Mouse (Mus musculus): ENCODE results near the gene St6galnac5. TPM values are rescaled to one million over a fixed set of nuclear protein-coding genes. Genes with fewer than 3 reads are reported as not detected.
"Not testable (repeated sequence)": the region's sequence is repeated elsewhere in the genome, so short reads cannot be mapped to it uniquely, and the experiment has no call there.

The St6galnac5 gene
- polyA plus RNA-seq, 1 experiment from 2014 or later: 0.11 TPM

DNA sequence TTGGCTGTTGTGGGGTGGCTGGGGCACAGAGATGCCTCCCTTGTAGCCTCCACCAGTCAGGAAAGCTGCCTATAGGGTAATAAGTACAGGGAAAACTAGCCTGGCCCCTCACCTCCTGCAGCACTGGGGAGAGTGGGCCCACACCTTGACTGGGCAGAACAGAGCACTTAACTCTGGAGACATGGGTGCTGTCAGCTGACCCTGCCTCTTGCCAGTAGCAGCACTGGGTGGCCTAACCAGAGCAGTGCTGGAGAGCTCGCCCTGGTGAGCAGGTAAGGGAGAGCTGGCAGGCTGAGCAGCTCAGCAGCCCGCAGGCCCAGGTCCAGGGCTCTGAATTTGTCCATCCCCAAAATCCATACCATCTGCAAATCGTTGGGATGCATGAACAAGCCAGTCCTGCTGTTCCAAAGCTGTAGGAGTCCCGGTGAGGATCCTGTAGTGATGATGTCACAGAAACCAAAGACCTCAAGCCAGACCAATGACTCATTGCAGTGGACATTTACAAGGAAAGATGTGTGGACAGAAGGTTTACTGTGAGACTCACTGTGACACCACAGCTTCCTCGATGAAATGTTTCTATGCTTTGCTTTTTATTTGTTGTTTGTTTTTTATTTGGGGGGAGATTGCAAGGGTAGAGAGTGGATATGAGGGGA, 193.6 kb downstream of the St6galnac5 start:
- WGBS: 82% methylated on average over 5 of the region's 5 CpGs
- not testable (repeated sequence) for H3K9ac ChIP-seq (ENCODE audit: low read length); H3K27ac ChIP-seq (ENCODE audit: low read length); H3K4me1 ChIP-seq (ENCODE audit: control insufficient read depth, insufficient read depth, low read length); H3K27me3 ChIP-seq (ENCODE audit: control insufficient read depth, insufficient read depth, low read length); H3K36me3 ChIP-seq (ENCODE audit: control insufficient read depth, insufficient read depth); H3K4me2 ChIP-seq (ENCODE audit: low read depth, low read length); H3K9me3 ChIP-seq (replicated peaks; ENCODE audit: control insufficient read depth, low read length); ATAC-seq (replicated peaks; ENCODE audit: extremely low read depth, insufficient read depth, low FRiP score); H3K4me3 ChIP-seq (ENCODE audit: low read length)

DNA sequence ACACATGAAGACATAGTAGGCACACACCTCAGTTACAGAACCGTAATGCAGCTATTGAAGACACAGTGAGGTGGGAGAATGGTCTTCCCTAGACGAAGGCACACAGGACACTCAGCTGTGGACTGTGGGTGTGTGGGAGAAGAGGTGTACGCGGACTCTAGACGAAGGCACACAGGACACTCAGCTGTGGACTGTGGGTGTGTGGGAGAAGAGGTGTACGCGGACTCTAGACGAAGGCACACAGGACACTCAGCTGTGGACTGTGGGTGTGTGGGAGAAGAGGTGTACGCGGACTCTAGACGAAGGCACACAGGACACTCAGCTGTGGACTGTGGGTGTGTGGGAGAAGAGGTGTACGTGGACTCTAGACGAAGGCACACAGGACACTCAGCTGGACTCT, 197.7 kb downstream of the St6galnac5 start:
- H3K4me3 ChIP-seq (ENCODE audit: low read length); H3K4me1 ChIP-seq (ENCODE audit: control insufficient read depth, insufficient read depth, low read length); ATAC-seq (replicated peaks; ENCODE audit: extremely low read depth, insufficient read depth, low FRiP score); H3K27me3 ChIP-seq (ENCODE audit: control insufficient read depth, insufficient read depth, low read length); H3K36me3 ChIP-seq (ENCODE audit: control insufficient read depth, insufficient read depth); H3K9me3 ChIP-seq (replicated peaks; ENCODE audit: control insufficient read depth, low read length); H3K9ac ChIP-seq (ENCODE audit: low read length); H3K4me2 ChIP-seq (ENCODE audit: low read depth, low read length); H3K27ac ChIP-seq (ENCODE audit: low read length): not testable (repeated sequence)
- 93% methylated on average over 7 of the region's 13 CpGs for WGBS

DNA sequence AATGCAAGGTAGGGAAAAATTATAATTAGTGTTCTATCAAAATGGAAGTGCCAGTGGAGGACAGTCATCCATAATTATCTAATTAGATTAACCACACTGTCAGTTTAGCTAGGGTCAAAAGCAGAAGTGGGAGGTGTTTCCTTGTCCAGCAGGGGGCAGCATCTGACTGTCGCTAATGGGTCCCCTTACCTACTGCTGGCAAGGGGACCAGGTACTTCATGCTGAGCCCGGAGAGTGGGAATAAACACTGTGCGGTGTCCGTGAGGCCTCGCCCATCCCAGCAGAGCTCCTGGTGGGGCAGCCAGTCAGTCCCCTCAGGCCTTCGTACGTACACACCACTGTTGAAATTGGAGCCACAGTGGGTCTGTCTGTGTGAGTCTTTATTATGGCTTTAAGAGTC, 198.3 kb downstream of the St6galnac5 start:
- ATAC-seq (replicated peaks; ENCODE audit: extremely low read depth, insufficient read depth, low FRiP score): 0 out of 2 replicates have a peak, but pooled peaks have one; percentile 18
- Histone ChIP-seq H3K4me3 (ENCODE audit: low read length) (no peak overlapping the region), H3K4me1 (ENCODE audit: control insufficient read depth, insufficient read depth, low read length) (no peaks in the 10 kb centered on the region), H3K4me2 (ENCODE audit: low read depth, low read length) (no peak overlapping the region), H3K27me3 (ENCODE audit: control insufficient read depth, insufficient read depth, low read length) (no peaks in the 10 kb centered on the region), H3K36me3 (ENCODE audit: control insufficient read depth, insufficient read depth) (no peaks in the 10 kb centered on the region), H3K9ac (ENCODE audit: low read length) (no peak overlapping the region), H3K27ac (ENCODE audit: low read length) (no peak overlapping the region), H3K9me3 (replicated peaks; ENCODE audit: control insufficient read depth, low read length) (no peaks in the 10 kb centered on the region)
- WGBS: 24% methylated on average over 7 of the region's 7 CpGs

DNA sequence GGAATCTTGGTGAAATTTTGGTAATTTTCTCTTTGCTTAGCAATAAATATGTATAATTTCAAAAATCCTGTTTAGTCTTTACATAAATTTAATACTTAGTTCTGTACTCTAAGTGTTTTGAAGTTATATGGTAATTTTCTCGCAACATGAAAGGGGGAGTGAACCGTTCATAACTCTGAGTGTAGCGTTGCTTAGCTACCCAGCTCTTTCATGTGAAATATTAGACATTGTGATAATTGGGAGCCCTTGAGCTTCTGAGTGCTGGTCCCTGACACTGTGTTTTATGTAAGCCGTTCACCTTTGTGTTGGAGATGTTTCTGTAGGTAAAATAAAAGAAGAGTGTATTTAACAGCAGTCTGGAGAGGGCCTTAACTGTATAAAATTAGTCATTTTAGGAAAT, 202.2 kb downstream of the St6galnac5 start:
- Histone ChIP-seq H3K4me1 (ENCODE audit: control insufficient read depth, insufficient read depth, low read length) (no peaks in the 10 kb centered on the region), H3K27me3 (ENCODE audit: control insufficient read depth, insufficient read depth, low read length) (no peaks in the 10 kb centered on the region), H3K27ac (ENCODE audit: low read length) (no peak overlapping the region), H3K4me3 (ENCODE audit: low read length) (no peak overlapping the region), H3K9me3 (replicated peaks; ENCODE audit: control insufficient read depth, low read length) (no peaks in the 10 kb centered on the region), H3K4me2 (ENCODE audit: low read depth, low read length) (no peak overlapping the region), H3K36me3 (ENCODE audit: control insufficient read depth, insufficient read depth) (no peaks in the 10 kb centered on the region), H3K9ac (ENCODE audit: low read length) (no peak overlapping the region)
- ATAC-seq (replicated peaks; ENCODE audit: extremely low read depth, insufficient read depth, low FRiP score): no peak
- WGBS: 80% methylated on average over 4 of the region's 4 CpGs

DNA sequence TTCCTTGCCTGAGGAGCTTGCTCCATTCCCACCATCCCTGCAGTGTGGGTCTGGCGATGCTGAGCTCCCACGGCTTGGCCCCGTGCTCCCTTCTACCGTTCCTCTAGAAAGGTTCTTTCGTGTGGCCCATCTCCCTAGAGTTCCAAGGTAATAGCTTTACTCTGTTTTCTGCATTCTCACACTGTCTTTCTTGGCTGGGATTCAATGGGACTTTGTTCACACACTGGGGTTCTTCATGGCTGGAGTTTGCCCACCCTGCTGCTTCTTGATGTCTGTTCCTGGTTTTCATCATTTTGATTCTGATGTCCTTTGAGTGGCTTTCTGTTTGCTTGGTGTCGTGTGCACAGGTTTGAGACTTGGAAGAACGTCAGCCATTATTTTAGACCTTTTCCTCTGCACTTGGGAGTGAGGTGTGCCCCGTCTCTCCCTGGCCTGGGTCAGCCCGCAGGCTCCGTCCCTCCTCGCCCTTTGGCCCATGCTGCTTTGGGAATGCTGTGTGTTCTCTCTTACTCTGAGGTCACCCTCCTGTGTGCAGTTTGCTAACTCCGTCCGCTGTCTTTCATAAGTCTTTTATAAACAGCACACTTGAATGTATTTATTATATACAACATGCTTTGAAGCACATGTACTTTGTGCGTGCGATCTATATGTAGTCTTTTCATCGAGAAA, 205.0 kb downstream of the St6galnac5 start:
- no peaks in the 10 kb centered on the region for H3K4me1 ChIP-seq (ENCODE audit: control insufficient read depth, insufficient read depth, low read length)
- WGBS: 83% methylated on average over 16 of the region's 16 CpGs
- H3K9me3 ChIP-seq (replicated peaks; ENCODE audit: control insufficient read depth, low read length): no peaks in the 10 kb centered on the region
- ATAC-seq (replicated peaks; ENCODE audit: extremely low read depth, insufficient read depth, low FRiP score): no peak
- no peak overlapping the region for H3K4me3 ChIP-seq (ENCODE audit: low read length)
- H3K36me3 ChIP-seq (ENCODE audit: control insufficient read depth, insufficient read depth): no peaks in the 10 kb centered on the region
- no peak overlapping the region for H3K27ac ChIP-seq (ENCODE audit: low read length)
- no peak overlapping the region for H3K4me2 ChIP-seq (ENCODE audit: low read depth, low read length)
- H3K9ac ChIP-seq (ENCODE audit: low read length): no peak overlapping the region
- H3K27me3 ChIP-seq (ENCODE audit: control insufficient read depth, insufficient read depth, low read length): no peaks in the 10 kb centered on the region

DNA sequence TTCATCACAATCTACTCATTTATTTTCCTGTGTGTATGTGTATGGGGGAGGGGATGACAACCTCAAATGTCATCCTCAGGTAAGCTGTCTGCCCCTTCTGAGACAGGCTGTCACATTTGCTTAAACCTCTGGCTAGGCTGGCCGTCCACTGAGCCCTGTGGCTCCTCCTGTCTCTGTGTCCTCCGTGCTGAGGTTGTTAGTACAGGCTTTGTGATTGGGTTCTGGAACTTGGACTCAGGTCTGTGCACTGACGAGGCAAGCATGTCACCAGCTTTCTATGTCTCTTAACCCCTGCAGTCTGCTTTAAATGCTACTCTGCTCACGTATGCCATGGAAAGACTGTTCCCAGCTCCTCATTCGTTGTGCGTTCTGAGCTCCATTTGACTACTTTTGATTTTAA, 205.7 kb downstream of the St6galnac5 start:
- Histone ChIP-seq H3K36me3 (ENCODE audit: control insufficient read depth, insufficient read depth) (no peaks in the 10 kb centered on the region), H3K27me3 (ENCODE audit: control insufficient read depth, insufficient read depth, low read length) (no peaks in the 10 kb centered on the region), H3K9me3 (replicated peaks; ENCODE audit: control insufficient read depth, low read length) (no peaks in the 10 kb centered on the region), H3K4me3 (ENCODE audit: low read length) (no peak overlapping the region), H3K4me1 (ENCODE audit: control insufficient read depth, insufficient read depth, low read length) (no peaks in the 10 kb centered on the region), H3K9ac (ENCODE audit: low read length) (no peak overlapping the region), H3K4me2 (ENCODE audit: low read depth, low read length) (no peak overlapping the region), H3K27ac (ENCODE audit: low read length) (no peak overlapping the region)
- 78% methylated on average over 6 of the region's 6 CpGs for WGBS
- no peak for ATAC-seq (replicated peaks; ENCODE audit: extremely low read depth, insufficient read depth, low FRiP score)

DNA sequence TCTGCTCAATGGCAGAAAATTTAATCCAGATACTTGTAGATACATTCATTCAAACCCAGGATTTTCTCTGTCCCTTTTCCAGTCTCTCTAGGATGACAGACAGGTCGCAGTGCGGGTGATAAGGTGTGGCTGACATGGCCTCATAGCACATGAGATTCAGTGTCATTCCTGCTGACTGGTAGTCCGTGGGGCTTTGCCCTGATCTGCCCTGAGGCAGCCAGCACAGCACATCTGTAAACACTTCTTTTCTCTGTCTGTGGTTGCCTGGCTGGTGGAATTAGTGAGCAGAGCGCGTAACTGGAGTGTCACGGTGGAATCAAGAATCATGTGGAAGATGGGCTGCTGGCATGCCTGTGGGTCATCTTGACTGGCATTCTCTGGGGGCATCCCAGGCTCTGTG, 212.0 kb downstream of the St6galnac5 start:
- WGBS: 79% methylated on average over 6 of the region's 6 CpGs
- Histone ChIP-seq H3K9ac (ENCODE audit: low read length) (no peak overlapping the region), H3K4me3 (ENCODE audit: low read length) (no peak overlapping the region), H3K27ac (ENCODE audit: low read length) (no peak overlapping the region), H3K4me1 (ENCODE audit: control insufficient read depth, insufficient read depth, low read length) (peaks cover under 1% of the 10 kb centered on the region; the same call in 1 of the 2 replicates), H3K36me3 (ENCODE audit: control insufficient read depth, insufficient read depth) (no peaks in the 10 kb centered on the region), H3K27me3 (ENCODE audit: control insufficient read depth, insufficient read depth, low read length) (no peaks in the 10 kb centered on the region), H3K4me2 (ENCODE audit: low read depth, low read length) (no peak overlapping the region), H3K9me3 (replicated peaks; ENCODE audit: control insufficient read depth, low read length) (no peaks in the 10 kb centered on the region)
- ATAC-seq (replicated peaks; ENCODE audit: extremely low read depth, insufficient read depth, low FRiP score): no peak

DNA sequence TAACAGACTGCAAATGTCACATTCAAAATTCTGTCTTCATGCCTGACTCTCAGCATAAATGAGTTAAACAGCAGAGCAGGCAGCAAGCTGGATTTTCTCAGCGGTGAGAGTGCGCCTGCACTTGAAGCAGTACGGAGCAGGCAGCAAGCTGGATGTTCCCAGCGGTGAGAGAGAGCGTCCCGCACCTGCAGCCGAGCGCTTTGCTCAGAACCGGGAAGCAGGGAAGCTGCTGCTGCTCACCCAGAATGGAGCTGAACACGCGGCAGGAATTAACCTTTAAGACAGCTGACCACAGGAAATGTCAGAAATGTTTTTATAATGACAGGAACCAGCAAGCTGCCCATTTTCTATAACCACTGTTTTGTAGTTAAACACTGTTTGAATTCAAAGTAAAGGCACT, 214.6 kb downstream of the St6galnac5 start:
- no peak overlapping the region for H3K27ac ChIP-seq (ENCODE audit: low read length)
- no peaks in the 10 kb centered on the region for H3K9me3 ChIP-seq (replicated peaks; ENCODE audit: control insufficient read depth, low read length)
- no peak for ATAC-seq (replicated peaks; ENCODE audit: extremely low read depth, insufficient read depth, low FRiP score)
- H3K36me3 ChIP-seq (ENCODE audit: control insufficient read depth, insufficient read depth): no peaks in the 10 kb centered on the region
- H3K4me3 ChIP-seq (ENCODE audit: low read length): no peak overlapping the region
- H3K4me1 ChIP-seq (ENCODE audit: control insufficient read depth, insufficient read depth, low read length): peaks cover 12% of the 10 kb centered on the region
- 57% methylated on average over 11 of the region's 11 CpGs for WGBS
- H3K9ac ChIP-seq (ENCODE audit: low read length): no peak overlapping the region
- H3K4me2 ChIP-seq (ENCODE audit: low read depth, low read length): no peak overlapping the region
- H3K27me3 ChIP-seq (ENCODE audit: control insufficient read depth, insufficient read depth, low read length): no peaks in the 10 kb centered on the region

Data from heart, embryonic 16.5 days (tissue).